Mouse (Mus musculus) CH12.LX (cell line): ENCODE measurements around the gene Pik3cb. TPM values are rescaled to one million over a fixed set of nuclear protein-coding genes. Genes with fewer than 3 reads are reported as not detected.

Experiments
- DNase-seq: peaks from one replicate; pipeline ENCODE4 v3.0.0-alpha.2; 2013; ENCODE audit errors: extremely low read depth
- H3K27ac ChIP-seq: 2 replicates; pipeline ENCODE4 v1.5.1; 2012; ENCODE audit warnings: low read depth, mild to moderate bottlenecking, control low read depth, moderate library complexity; ENCODE audit not compliant: insufficient read depth
- H3K27me3 ChIP-seq: replicated peaks from 2 replicates; pipeline ENCODE3; 2012; ENCODE audit warnings: inconsistent platforms
- H3K36me3 ChIP-seq, 2 experiments: replicated peaks in 1 of 2; 2 replicates each; pipeline versions ENCODE3 to v1.6.1; 2012; ENCODE audit warnings: inconsistent platforms in 1 of 2, low read length in 1 of 2, mild to moderate bottlenecking in 1 of 2, mixed read lengths in 1 of 2, moderate library complexity in 1 of 2; ENCODE audit not compliant: control insufficient read depth in 1 of 2, insufficient read depth in 1 of 2
- H3K4me1 ChIP-seq, 2 experiments: 2 replicates each; pipeline ENCODE4 v1.6.1; 2012; ENCODE audit warnings: inconsistent platforms in 1 of 2, moderate library complexity in 1 of 2; ENCODE audit not compliant: insufficient read depth in 2 of 2, control insufficient read depth in 1 of 2
- H3K4me2 ChIP-seq: 2 replicates; pipeline ENCODE4 v1.6.1; 2012; ENCODE audit warnings: low read depth, mild to moderate bottlenecking, control low read depth; ENCODE audit not compliant: poor library complexity, insufficient read depth, severe bottlenecking
- H3K4me3 ChIP-seq, 3 experiments: fragments of 150-350 bp in 1 of 3; sonication (generic) in 1 of 3; replicated peaks in 1 of 3; 2 replicates each; pipeline versions ENCODE3 to v1.5.1; 2011 to 2012; ENCODE audit warnings: low read depth in 2 of 3, low read length in 2 of 3, mild to moderate bottlenecking in 2 of 3, moderate library complexity in 2 of 3, control low read depth in 1 of 3, improper control_type of control experiment in 1 of 3, inconsistent platforms in 1 of 3, mixed read lengths in 1 of 3; ENCODE audit not compliant: poor library complexity in 1 of 3
- H3K79me2 ChIP-seq: replicated peaks from 2 replicates; pipeline ENCODE4 v1.6.1; 2012; ENCODE audit warnings: mild to moderate bottlenecking, moderate library complexity; ENCODE audit not compliant: control insufficient read depth, poor library complexity, insufficient read depth, severe bottlenecking; ENCODE audit errors: extremely low read depth
- H3K9ac ChIP-seq: 2 replicates; pipeline ENCODE4 v1.6.1; 2012; ENCODE audit warnings: low read depth, mild to moderate bottlenecking, control low read depth, moderate library complexity; ENCODE audit not compliant: insufficient read depth
- H3K9me3 ChIP-seq: replicated peaks from 2 replicates; pipeline ENCODE3; 2012; ENCODE audit warnings: low read length, inconsistent platforms, mixed read lengths
- CHD2 ChIP-seq: IDR thresholded peaks from 2 replicates; pipeline ENCODE4 v1.6.1; 2011; ENCODE audit warnings: low read length, improper control_type of control experiment
- E2F4 ChIP-seq: IDR thresholded peaks from 2 replicates; pipeline ENCODE4 v1.6.1; 2011; ENCODE audit warnings: low read depth, low read length, improper control_type of control experiment; ENCODE audit not compliant: insufficient replicate concordance
- ELF1 ChIP-seq: IDR thresholded peaks from 2 replicates; pipeline ENCODE4 v1.6.1; 2014; ENCODE audit warnings: low read depth, mild to moderate bottlenecking, inconsistent platforms, low read length, improper control_type of control experiment
- EP300 ChIP-seq: IDR thresholded peaks from 2 replicates; pipeline ENCODE4 v1.6.1; 2011; ENCODE audit warnings: low read length, improper control_type of control experiment
- GABPA ChIP-seq: IDR thresholded peaks from 2 replicates; pipeline ENCODE4 v1.6.1; 2012; ENCODE audit warnings: low read depth, low read length, improper control_type of control experiment, inconsistent platforms; ENCODE audit not compliant: insufficient replicate concordance
- IRF4 ChIP-seq: IDR thresholded peaks from 2 replicates; pipeline ENCODE4 v1.6.1; 2014; ENCODE audit warnings: low read depth, mild to moderate bottlenecking, inconsistent platforms, low read length, improper control_type of control experiment
- JUN ChIP-seq: IDR thresholded peaks from 2 replicates; pipeline ENCODE4 v1.6.1; 2011; ENCODE audit warnings: low read depth, mild to moderate bottlenecking, low read length, improper control_type of control experiment, moderate library complexity; ENCODE audit not compliant: insufficient read depth
- JUND ChIP-seq: conservative IDR thresholded peaks from 2 replicates; pipeline ENCODE4 v1.6.1; 2011; ENCODE audit warnings: low read depth, low read length, improper control_type of control experiment
- MAFK ChIP-seq: IDR thresholded peaks from 2 replicates; pipeline ENCODE4 v1.6.1; 2011; ENCODE audit warnings: low read length, improper control_type of control experiment; ENCODE audit not compliant: insufficient replicate concordance
- MAZ ChIP-seq: IDR thresholded peaks from 2 replicates; pipeline ENCODE4 v1.6.1; 2012; ENCODE audit warnings: low read depth, mild to moderate bottlenecking, inconsistent platforms, low read length, improper control_type of control experiment, moderate library complexity
- MEF2A ChIP-seq: IDR thresholded peaks from 2 replicates; pipeline ENCODE4 v1.6.1; 2014; ENCODE audit warnings: low read depth, mild to moderate bottlenecking, inconsistent platforms, low read length, improper control_type of control experiment, borderline replicate concordance
- NELFE ChIP-seq: IDR thresholded peaks from 2 replicates; pipeline ENCODE4 v1.6.1; 2011; ENCODE audit warnings: low read depth, low read length, improper control_type of control experiment
- NRF1 ChIP-seq: IDR thresholded peaks from 2 replicates; pipeline ENCODE4 v1.6.1; 2014; ENCODE audit warnings: low read depth, mild to moderate bottlenecking, inconsistent platforms, low read length, improper control_type of control experiment, moderate library complexity
- PAX5 ChIP-seq: IDR thresholded peaks from 2 replicates; pipeline ENCODE4 v1.6.1; 2012; ENCODE audit warnings: low read length, inconsistent platforms, mixed read lengths
- POLR2A ChIP-seq: IDR thresholded peaks from 2 replicates; pipeline ENCODE4 v1.6.1; 2011; ENCODE audit warnings: low read depth, mild to moderate bottlenecking, improper control_type of control experiment, low read length
- POLR2AphosphoS2 ChIP-seq: IDR thresholded peaks from 2 replicates; pipeline ENCODE4 v1.6.1; 2011; ENCODE audit warnings: low read depth, low read length, improper control_type of control experiment
- RCOR1 ChIP-seq: conservative IDR thresholded peaks from 2 replicates; pipeline ENCODE4 v1.6.1; 2012; ENCODE audit warnings: low read depth, mild to moderate bottlenecking, inconsistent platforms, low read length, improper control_type of control experiment
- TBP ChIP-seq: conservative IDR thresholded peaks from 2 replicates; pipeline ENCODE4 v1.6.1; 2011; ENCODE audit warnings: low read depth, low read length, improper control_type of control experiment
- USF1 ChIP-seq: IDR thresholded peaks from 2 replicates; pipeline ENCODE4 v1.6.1; 2014; ENCODE audit warnings: low read depth, mild to moderate bottlenecking, inconsistent platforms, low read length, improper control_type of control experiment
- ZC3H11A ChIP-seq: IDR thresholded peaks from 2 replicates; pipeline ENCODE4 v1.6.1; 2012; ENCODE audit warnings: low read depth, mild to moderate bottlenecking, inconsistent platforms, low read length, improper control_type of control experiment
- ZKSCAN1 ChIP-seq: IDR thresholded peaks from 2 replicates; pipeline ENCODE4 v1.6.1; 2012; ENCODE audit warnings: low read depth, inconsistent platforms, low read length, improper control_type of control experiment, borderline replicate concordance
- ZMIZ1 ChIP-seq: IDR thresholded peaks from 2 replicates; pipeline ENCODE4 v1.6.1; 2012; ENCODE audit warnings: low read depth, mild to moderate bottlenecking, inconsistent platforms, low read length, improper control_type of control experiment
- dilution Hi-C: fragments of 300-500 bp; cut with MboI; formaldehyde crosslinking; loops from 2 replicates; pipeline ENCODE4 v1.14.3; 2020; ENCODE audit warnings: low sequenced_read_pairs; ENCODE audit not compliant: extremely low pct_unique_long_range_greater_than_20kb, extremely low pct_ligation_motif_present
- in situ Hi-C: fragments of 300-500 bp; cut with MboI; formaldehyde crosslinking; loops from 3 replicates; pipeline ENCODE4 v1.14.3; 2019; ENCODE audit warnings: low sequenced_read_pairs, low pct_ligation_motif_present, low pct_unique_long_range_greater_than_20kb, mixed read lengths
- polyA plus RNA-seq: library from polyadenylated mRNA; unstranded; fragments of >175 nt; gene quantifications from 2 replicates; pipeline ENCODE4 v1.2.1, GENCODE M21; 2012; ENCODE audit warnings: low read depth; ENCODE audit not compliant: insufficient read length
- total RNA-seq, 2 experiments: library from RNA; depleted of rRNA; stranded (reverse); fragments of 300-350 nt in 1 of 2; fragments of >200 nt in 1 of 2; gene quantifications; 2 replicates each; pipeline ENCODE4 v1.2.3; 2012 to 2014

Gene Pik3cb
- total and polyA plus RNA-seq, 3 experiments = 1.0 to 3.2 (median 1.0) TPM

GRCm38 (mm10) chr9:99131119-99131518 is 9.3 kb downstream of the Pik3cb start:
- TF ChIP-seq E2F4 = no peak
- TF ChIP-seq ELF1 = no peak
- TF ChIP-seq NRF1 = no peak
- no peak for TF ChIP-seq MAFK
- TF ChIP-seq IRF4 = no peak
- TF ChIP-seq MAZ = no peak
- TF ChIP-seq USF1 = no peak
- no peak for TF ChIP-seq RCOR1
- TF ChIP-seq MEF2A = no peak
- no peak for TF ChIP-seq CHD2
- no peak for TF ChIP-seq JUN
- TF ChIP-seq TBP = no peak
- TF ChIP-seq PAX5 = no peak
- TF ChIP-seq NELFE = no peak
- no peak for TF ChIP-seq EP300
- TF ChIP-seq JUND = no peak
- no peak for TF ChIP-seq POLR2A
- TF ChIP-seq ZKSCAN1 = no peak
- H3K79me2 ChIP-seq = no peaks in the 10 kb centered on the region
- no peak overlapping the region for H3K27ac ChIP-seq
- H3K4me3 ChIP-seq = no peak overlapping the region
- no peaks in the 10 kb centered on the region for H3K9me3 ChIP-seq
- H3K36me3 ChIP-seq = peaks cover 0 to 2% of the 10 kb centered on the region in 2 experiments
- no peak for DNase-seq
- no peak overlapping the region for H3K4me2 ChIP-seq
- H3K27me3 ChIP-seq = no peaks in the 10 kb centered on the region
- H3K9ac ChIP-seq = no peak overlapping the region
- in situ Hi-C loops (no loop called here), dilution Hi-C loops (no loop called here)
- H3K4me1 ChIP-seq = no peaks in the 10 kb centered on the region

GRCm38 (mm10) chr9:99127578-99127977 is 12.8 kb downstream of the Pik3cb start:
- no peak overlapping the region for H3K4me2 ChIP-seq
- DNase-seq = no peak
- in situ Hi-C loops = no loop called here
- H3K9ac ChIP-seq = no peak overlapping the region
- no peaks in the 10 kb centered on the region for H3K36me3 ChIP-seq
- no peaks in the 10 kb centered on the region for H3K27me3 ChIP-seq
- no peaks in the 10 kb centered on the region for H3K9me3 ChIP-seq
- no peaks in the 10 kb centered on the region for H3K4me1 ChIP-seq
- TF ChIP-seq MAFK = no peak
- TF ChIP-seq GABPA = no peak
- no peak for TF ChIP-seq ZC3H11A
- TF ChIP-seq EP300 = no peak
- no peak for TF ChIP-seq ZKSCAN1
- TF ChIP-seq ZMIZ1 = no peak
- no peak for TF ChIP-seq POLR2AphosphoS2
- no peak for TF ChIP-seq MAZ
- TF ChIP-seq TBP = no peak
- TF ChIP-seq, all 38 proteins: peak for 0
- H3K79me2 ChIP-seq = no peaks in the 10 kb centered on the region
- H3K4me3 ChIP-seq = no peak overlapping the region
- H3K27ac ChIP-seq = no peak overlapping the region
- dilution Hi-C loops = no loop called here
